Mouse (Mus musculus) embryonic facial prominence, embryonic 10.5 days (tissue): ENCODE data around the gene Fgfr2. TPM values are rescaled to one million over a fixed set of nuclear protein-coding genes. Genes with fewer than 3 reads are reported as not detected.

ENCODE experiments used
- DNase-seq: peaks from one replicate; pipeline ENCODE4 v3.0.0-alpha.2; 2017; ENCODE audit warnings: low spot score
- H3K27ac ChIP-seq: fragments of 300-500 bp; sonication (generic); replicated peaks from 2 replicates; pipeline ENCODE4 v1.5.1; 2016; ENCODE audit warnings: mild to moderate bottlenecking
- H3K27me3 ChIP-seq: fragments of 300-500 bp; sonication (generic); replicated peaks from 2 replicates; pipeline ENCODE4 v1.6.1; 2016; ENCODE audit warnings: low read depth, mild to moderate bottlenecking; ENCODE audit not compliant: poor library complexity, severe bottlenecking
- H3K36me3 ChIP-seq: fragments of 300-500 bp; sonication (generic); replicated peaks from 2 replicates; pipeline ENCODE4 v1.6.1; 2016; ENCODE audit warnings: mild to moderate bottlenecking, moderate library complexity
- H3K4me1 ChIP-seq: fragments of 300-500 bp; sonication (generic); 2 replicates; pipeline ENCODE4 v1.6.1; 2016
- H3K4me3 ChIP-seq: fragments of 300-500 bp; sonication (generic); 2 replicates; pipeline ENCODE4 v1.5.1; 2016; ENCODE audit warnings: mild to moderate bottlenecking, moderate library complexity
- H3K9me3 ChIP-seq: fragments of 300-500 bp; sonication (generic); 2 replicates; pipeline ENCODE4 v1.6.1; 2016; ENCODE audit warnings: mild to moderate bottlenecking
- WGBS: fragments of 180-500 bp; shearing (Covaris S2); methylation state at CpG from one replicate; pipeline ENCODE4 v1.1.7; 2016; 5-methylcytosine and 5-hydroxymethylcytosine counted together
- polyA plus RNA-seq: library from polyadenylated mRNA; unstranded; fragments of >200 nt; fragmentation: Nextera tagmentation; extraction: Ambion mirVana; gene quantifications from 2 replicates; pipeline ENCODE4 v1.2.1, GENCODE M21; 2016

Fgfr2 gene
- polyA plus RNA-seq, 1 experiment from 2014 or later, result 74.3 TPM

- peaks cover 18% of the 10 kb centered on the region for H3K4me1 ChIP-seq
- WGBS, result 56% methylated on average over 9 of the region's 9 CpGs
- H3K27me3 ChIP-seq, result no peaks in the 10 kb centered on the region
- H3K9me3 ChIP-seq, result no peaks in the 10 kb centered on the region
- H3K27ac ChIP-seq, result no peak overlapping the region
- H3K36me3 ChIP-seq, result no peaks in the 10 kb centered on the region
- DNase-seq, result no peak
- H3K4me3 ChIP-seq, result no peak overlapping the region
These were observed 1195.7 kb downstream of the Fgfr2 start for GRCm38 (mm10) chr7:131927288-131928050.

DNA sequence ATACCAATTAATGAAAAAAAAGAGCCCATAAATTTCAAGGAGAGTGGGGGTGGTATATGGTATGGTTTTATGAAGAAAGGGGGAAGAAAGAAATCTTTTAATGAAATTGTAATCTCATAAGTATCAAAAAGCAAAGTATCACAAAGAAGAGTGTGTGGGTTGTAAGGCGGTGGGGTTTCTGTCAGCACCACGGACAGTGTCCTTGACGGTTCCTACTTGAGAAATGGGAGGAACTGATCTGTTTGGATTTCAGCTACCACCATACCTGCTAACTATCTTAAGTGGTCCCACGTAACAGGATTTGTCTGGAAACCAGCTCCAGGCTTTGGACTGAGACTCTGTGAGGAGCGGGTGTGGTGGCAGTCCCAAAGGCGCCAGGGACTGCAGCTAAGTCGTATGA is 1205.8 kb downstream of the Fgfr2 start:
- no peak overlapping the region for H3K4me3 ChIP-seq
- DNase-seq, result peak; percentile 46
- no peaks in the 10 kb centered on the region for H3K36me3 ChIP-seq
- no peaks in the 10 kb centered on the region for H3K27me3 ChIP-seq
- WGBS, result 52% methylated on average over 7 of the region's 7 CpGs
- no peaks in the 10 kb centered on the region for H3K4me1 ChIP-seq
- no peaks in the 10 kb centered on the region for H3K9me3 ChIP-seq
- no peak overlapping the region for H3K27ac ChIP-seq

- 82% methylated on average over 4 of the region's 4 CpGs for WGBS
- no peak for DNase-seq
- Histone ChIP-seq H3K4me3 (no peak overlapping the region), H3K27me3 (no peaks in the 10 kb centered on the region), H3K9me3 (no peaks in the 10 kb centered on the region), H3K36me3 (no peaks in the 10 kb centered on the region), H3K4me1 (no peaks in the 10 kb centered on the region), H3K27ac (no peak overlapping the region)
These were observed 1213.5 kb downstream of the Fgfr2 start for GRCm38 (mm10) chr7:131909611-131910010.

DNA sequence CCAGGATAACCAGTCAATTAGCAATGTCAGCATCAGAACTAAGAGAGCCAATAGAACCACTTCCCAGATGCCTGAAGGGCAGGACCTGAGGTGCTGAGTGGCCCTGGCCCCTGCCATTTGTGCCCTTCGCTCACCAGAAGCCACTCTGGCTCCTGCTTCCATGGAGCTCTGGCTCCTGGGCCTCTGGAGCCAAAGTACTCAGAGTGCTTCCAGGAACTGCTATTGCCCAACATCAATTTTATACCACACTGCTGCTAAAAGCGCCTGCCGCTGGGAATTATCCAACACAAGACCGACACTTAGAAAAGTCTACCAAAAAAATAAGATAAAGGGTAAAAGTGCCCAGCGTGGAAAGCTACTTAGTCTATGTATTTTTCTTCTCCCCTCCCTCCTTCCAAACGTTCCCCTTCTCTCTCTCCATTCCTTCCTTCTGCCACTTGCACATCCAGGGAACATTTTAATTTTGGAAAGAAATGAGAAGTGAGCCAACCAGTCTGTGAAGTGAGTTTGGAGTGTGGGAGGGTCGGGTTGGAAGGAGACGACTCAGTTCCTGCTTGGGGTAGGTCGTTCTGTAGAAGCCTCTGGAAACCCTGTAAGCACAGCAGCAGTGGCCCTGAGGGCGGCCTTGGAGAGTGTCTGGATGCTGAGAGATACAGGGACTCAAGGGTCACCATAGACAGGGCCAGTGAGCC is 1216.5 kb downstream of the Fgfr2 start:
- no peak overlapping the region for H3K4me3 ChIP-seq
- H3K4me1 ChIP-seq, result no peaks in the 10 kb centered on the region
- no peaks in the 10 kb centered on the region for H3K9me3 ChIP-seq
- 87% methylated on average over 10 of the region's 10 CpGs for WGBS
- no peaks in the 10 kb centered on the region for H3K27me3 ChIP-seq
- no peaks in the 10 kb centered on the region for H3K36me3 ChIP-seq
- DNase-seq, result no peak
- H3K27ac ChIP-seq, result no peak overlapping the region

- Histone ChIP-seq H3K9me3 (peaks cover 8% of the 10 kb centered on the region), H3K36me3 (no peaks in the 10 kb centered on the region), H3K4me3 (no peak overlapping the region), H3K27me3 (no peaks in the 10 kb centered on the region), H3K27ac (no peak overlapping the region), H3K4me1 (no peaks in the 10 kb centered on the region; the same call in 1 of the 2 replicates)
- 3% methylated on average over 2 of the region's 2 CpGs for WGBS
- DNase-seq, result peak; percentile 69
These were observed 1223.8 kb downstream of the Fgfr2 start for GRCm38 (mm10) chr7:131899356-131899755.

DNA sequence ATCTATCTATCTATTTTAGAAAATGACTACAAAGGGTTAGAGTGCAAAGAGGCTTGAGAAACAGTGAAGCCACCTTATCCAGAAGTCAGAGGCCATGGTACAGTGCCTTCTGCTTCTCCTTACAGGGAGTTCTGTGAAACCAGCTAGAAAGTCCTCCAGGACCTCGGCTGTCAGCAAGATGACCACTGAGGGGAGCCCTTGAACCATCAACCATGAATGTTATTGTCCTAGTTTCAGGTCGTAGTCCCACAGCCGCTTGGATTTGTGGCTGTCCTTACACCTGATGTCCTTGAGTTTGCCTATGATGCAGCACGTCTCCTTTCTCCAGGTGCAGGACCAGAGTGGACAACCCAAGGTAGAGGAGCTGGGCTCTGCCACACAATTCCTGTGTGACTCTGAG is 1225.9 kb downstream of the Fgfr2 start:
- no peaks in the 10 kb centered on the region; the same call in 1 of the 2 replicates for H3K4me1 ChIP-seq
- peak; percentile 20 for DNase-seq

GRCm38 (mm10) chr7:131882824-131883223 is 1240.3 kb downstream of the Fgfr2 start:
- H3K36me3 ChIP-seq, result no peaks in the 10 kb centered on the region
- WGBS, result 67% methylated on average over 6 of the region's 6 CpGs
- no peak overlapping the region for H3K4me3 ChIP-seq
- H3K4me1 ChIP-seq, result peaks cover 21% of the 10 kb centered on the region
- peaks cover 52% of the 10 kb centered on the region for H3K27me3 ChIP-seq
- DNase-seq, result no peak
- H3K9me3 ChIP-seq, result no peaks in the 10 kb centered on the region
- H3K27ac ChIP-seq, result no peak overlapping the region

More for the DNA sequence above, 1225.9 kb downstream of the Fgfr2 start:
- H3K27ac ChIP-seq, result no peak overlapping the region
- no peak overlapping the region for H3K4me3 ChIP-seq
- peaks cover 9% of the 10 kb centered on the region for H3K9me3 ChIP-seq
- no peaks in the 10 kb centered on the region for H3K27me3 ChIP-seq
- 30% methylated on average over 4 of the region's 4 CpGs for WGBS
- no peaks in the 10 kb centered on the region for H3K36me3 ChIP-seq

- peaks cover 21% of the 10 kb centered on the region for H3K4me1 ChIP-seq
- DNase-seq, result peak; percentile 84
- no peak overlapping the region for H3K27ac ChIP-seq
- H3K9me3 ChIP-seq, result no peaks in the 10 kb centered on the region
- H3K4me3 ChIP-seq, result no peak overlapping the region
- WGBS, result 42% methylated on average over 5 of the region's 5 CpGs
- H3K27me3 ChIP-seq, result peaks cover 53% of the 10 kb centered on the region
- H3K36me3 ChIP-seq, result no peaks in the 10 kb centered on the region
These were observed 1241.1 kb downstream of the Fgfr2 start for GRCm38 (mm10) chr7:131881876-131882615.

- 84% methylated on average over 5 of the region's 5 CpGs for WGBS
- Histone ChIP-seq H3K9me3 (no peaks in the 10 kb centered on the region), H3K27me3 (peaks cover 49% of the 10 kb centered on the region), H3K27ac (no peak overlapping the region), H3K36me3 (no peaks in the 10 kb centered on the region), H3K4me3 (no peak overlapping the region), H3K4me1 (peaks cover 21% of the 10 kb centered on the region)
- no peak for DNase-seq
These were observed 1243.0 kb downstream of the Fgfr2 start for GRCm38 (mm10) chr7:131880150-131880549.

DNA sequence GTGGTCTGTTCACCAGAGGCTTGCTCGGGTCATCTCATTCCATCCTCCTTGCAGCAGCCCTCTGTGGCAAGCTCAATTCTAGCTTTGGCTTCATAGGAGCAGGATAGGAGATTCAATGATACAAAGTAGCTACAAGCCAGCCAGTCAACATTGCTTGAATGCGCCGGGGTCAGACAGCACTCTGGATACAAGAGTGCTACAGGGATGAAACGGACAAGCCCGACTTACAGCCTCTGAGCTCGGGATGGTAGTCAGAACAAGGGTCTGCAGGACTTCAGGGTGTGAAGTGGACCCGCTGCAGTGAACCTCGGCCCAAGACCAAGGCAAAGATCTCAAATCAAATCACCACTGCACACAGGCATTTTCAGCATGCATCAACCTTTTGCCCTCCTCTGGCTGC is 1244.3 kb downstream of the Fgfr2 start:
- Histone ChIP-seq H3K27ac (no peak overlapping the region), H3K27me3 (peaks cover 49% of the 10 kb centered on the region), H3K36me3 (no peaks in the 10 kb centered on the region), H3K4me3 (no peak overlapping the region), H3K9me3 (no peaks in the 10 kb centered on the region), H3K4me1 (peaks cover 21% of the 10 kb centered on the region)
- no peak for DNase-seq
- WGBS, result 68% methylated on average over 8 of the region's 8 CpGs

DNA sequence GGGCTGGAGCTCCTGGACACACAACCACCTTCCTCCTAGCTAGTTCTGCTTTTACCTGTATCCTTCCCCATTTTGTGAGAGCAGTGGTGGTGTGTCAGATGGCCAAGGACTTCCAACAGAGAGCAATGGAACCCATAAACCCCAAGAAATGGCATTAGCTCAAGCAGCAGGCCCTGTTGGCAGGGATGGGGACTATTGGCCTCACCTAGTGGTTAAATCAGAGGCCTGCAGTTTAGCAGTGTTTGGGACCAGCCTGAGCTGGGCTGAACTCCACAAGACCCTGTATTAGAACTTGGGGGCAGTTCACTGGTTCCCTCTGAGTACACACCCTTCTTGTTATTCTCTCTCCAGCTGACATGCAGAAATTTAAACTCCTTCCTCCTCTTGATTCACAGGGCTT is 1262.0 kb downstream of the Fgfr2 start:
- Histone ChIP-seq H3K9me3 (0 out of 2 replicates have a peak, but pooled peaks cover 4% of the 10 kb centered on the region), H3K4me3 (no peak overlapping the region), H3K27me3 (peaks cover 3% of the 10 kb centered on the region; the same call in 1 of the 2 replicates), H3K4me1 (no peaks in the 10 kb centered on the region), H3K27ac (no peak overlapping the region), H3K36me3 (no peaks in the 10 kb centered on the region)
- no peak for DNase-seq

- 91% methylated on average over 2 of the region's 2 CpGs for WGBS
- H3K9me3 ChIP-seq, result 0 out of 2 replicates have a peak, but pooled peaks cover 4% of the 10 kb centered on the region
- H3K4me1 ChIP-seq, result 0 out of 2 replicates have a peak, but pooled peaks cover 4% of the 10 kb centered on the region
- DNase-seq, result no peak
- H3K27me3 ChIP-seq, result no peaks in the 10 kb centered on the region; the same call in 1 of the 2 replicates
- H3K4me3 ChIP-seq, result no peak overlapping the region
- H3K27ac ChIP-seq, result no peak overlapping the region
- no peaks in the 10 kb centered on the region for H3K36me3 ChIP-seq
These were observed 1267.5 kb downstream of the Fgfr2 start for GRCm38 (mm10) chr7:131855641-131856040.
